Mouse (Mus musculus): ENCODE measurements around the gene Ptpn22. TPM values are rescaled to one million over a fixed set of nuclear protein-coding genes. Genes with fewer than 3 reads are reported as not detected.

Gene Ptpn22
- polyA plus RNA-seq, 1 experiment from 2014 or later, result 0.82 TPM

GRCm38 (mm10) chr3:103915509-103915896 lies 55.9 kb downstream of the Ptpn22 start:
- Histone ChIP-seq H3K27me3 (ENCODE audit: insufficient read depth, low read length) (no peaks in the 10 kb centered on the region), H3K27ac (ENCODE audit: low read length) (no peak overlapping the region), H3K4me3 (ENCODE audit: low read length) (peak overlapping the region; percentile 100), H3K9me3 (ENCODE audit: low read length) (no peaks in the 10 kb centered on the region), H3K4me1 (ENCODE audit: insufficient read depth, low read length) (peaks cover 13% of the 10 kb centered on the region), H3K36me3 (ENCODE audit: insufficient read depth, low read length) (no peaks in the 10 kb centered on the region), H3K9ac (replicated peaks; ENCODE audit: low read length) (peak overlapping the region; percentile 98), H3K4me2 (replicated peaks; ENCODE audit: low read depth, low read length) (peak overlapping the region; percentile 61)
- ATAC-seq (ENCODE audit: low FRiP score, low TSS enrichment), result no peak
- 3% methylated on average over 7 of the region's 7 CpGs for WGBS

DNA sequence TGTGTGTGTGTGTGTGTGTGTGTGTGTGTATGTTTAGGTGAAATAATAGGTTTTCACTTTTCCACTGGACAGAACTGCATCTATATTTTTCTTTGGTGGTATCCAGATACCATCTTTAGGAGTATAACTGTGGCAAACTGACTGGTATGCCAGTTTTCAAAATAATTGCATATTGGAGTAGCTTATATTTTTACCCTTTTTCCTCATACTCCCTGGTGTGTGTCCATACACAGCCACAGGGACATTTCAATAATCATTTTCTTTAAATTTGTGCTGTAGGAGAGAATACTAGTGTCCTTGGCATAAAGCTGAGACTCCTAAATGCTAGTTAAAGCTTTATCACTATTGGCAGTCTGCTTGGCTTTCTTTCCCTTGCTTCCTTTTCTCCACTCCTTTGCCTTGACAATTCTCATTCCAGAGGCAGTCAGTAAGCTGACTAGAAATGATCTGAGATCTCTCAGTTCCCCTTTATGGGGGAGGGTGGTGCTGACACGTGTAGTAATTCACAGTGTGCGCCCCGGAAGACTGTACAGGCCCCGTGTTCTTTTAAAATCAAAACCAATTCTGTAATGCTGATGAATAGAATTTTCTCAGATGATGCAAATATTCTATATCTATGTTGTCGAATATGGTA lies 56.7 kb downstream of the Ptpn22 start:
- peak overlapping the region; percentile 46; the same call in 1 of the 2 replicates for H3K9ac ChIP-seq (replicated peaks; ENCODE audit: low read length)
- no peaks in the 10 kb centered on the region for H3K36me3 ChIP-seq (ENCODE audit: insufficient read depth, low read length)
- H3K27me3 ChIP-seq (ENCODE audit: insufficient read depth, low read length), result no peaks in the 10 kb centered on the region
- no peaks in the 10 kb centered on the region for H3K9me3 ChIP-seq (ENCODE audit: low read length)
- peak overlapping the region; percentile 61 for H3K4me2 ChIP-seq (replicated peaks; ENCODE audit: low read depth, low read length)
- H3K4me3 ChIP-seq (ENCODE audit: low read length), result peak overlapping the region; percentile 16
- H3K4me1 ChIP-seq (ENCODE audit: insufficient read depth, low read length), result peaks cover 13% of the 10 kb centered on the region
- ATAC-seq (ENCODE audit: low FRiP score, low TSS enrichment), result no peak
- H3K27ac ChIP-seq (ENCODE audit: low read length), result no peak overlapping the region
- WGBS, result 28% methylated on average over 5 of the region's 5 CpGs

DNA sequence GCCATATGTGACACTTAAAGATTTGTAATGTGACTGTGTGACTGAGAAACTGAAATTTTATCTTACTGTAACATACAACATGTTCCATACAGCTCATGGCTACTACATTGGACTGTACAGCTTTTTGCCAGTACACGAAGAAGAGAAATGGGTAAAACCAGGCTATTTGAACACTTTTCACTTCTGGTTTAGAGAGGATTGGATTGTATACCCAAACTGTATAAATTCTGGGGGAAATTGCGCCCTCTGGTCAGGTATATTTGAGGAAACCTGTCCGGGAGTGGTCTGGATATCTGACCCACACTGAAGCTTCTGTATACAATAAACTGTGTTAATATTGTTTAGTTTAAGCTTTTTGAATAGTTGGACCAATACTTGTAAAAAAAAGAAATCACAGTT lies 57.2 kb downstream of the Ptpn22 start:
- no peak overlapping the region for H3K27ac ChIP-seq (ENCODE audit: low read length)
- no peaks in the 10 kb centered on the region for H3K36me3 ChIP-seq (ENCODE audit: insufficient read depth, low read length)
- peak overlapping the region; percentile 16 for H3K4me3 ChIP-seq (ENCODE audit: low read length)
- no peak for ATAC-seq (ENCODE audit: low FRiP score, low TSS enrichment)
- no peak overlapping the region for H3K9ac ChIP-seq (replicated peaks; ENCODE audit: low read length)
- WGBS, result 54% methylated on average over 3 of the region's 3 CpGs
- H3K4me1 ChIP-seq (ENCODE audit: insufficient read depth, low read length), result peaks cover 15% of the 10 kb centered on the region
- H3K9me3 ChIP-seq (ENCODE audit: low read length), result no peaks in the 10 kb centered on the region
- H3K27me3 ChIP-seq (ENCODE audit: insufficient read depth, low read length), result no peaks in the 10 kb centered on the region
- peak overlapping the region; percentile 61 for H3K4me2 ChIP-seq (replicated peaks; ENCODE audit: low read depth, low read length)

GRCm38 (mm10) chr3:103920094-103920493 lies 60.5 kb downstream of the Ptpn22 start:
- Histone ChIP-seq H3K9ac (replicated peaks; ENCODE audit: low read length) (no peak overlapping the region), H3K4me3 (ENCODE audit: low read length) (no peak overlapping the region), H3K9me3 (ENCODE audit: low read length) (no peaks in the 10 kb centered on the region), H3K4me1 (ENCODE audit: insufficient read depth, low read length) (peaks cover 25% of the 10 kb centered on the region), H3K36me3 (ENCODE audit: insufficient read depth, low read length) (no peaks in the 10 kb centered on the region), H3K27ac (ENCODE audit: low read length) (no peak overlapping the region), H3K4me2 (replicated peaks; ENCODE audit: low read depth, low read length) (no peak overlapping the region), H3K27me3 (ENCODE audit: insufficient read depth, low read length) (no peaks in the 10 kb centered on the region)
- WGBS, result 94% methylated on average over 1 of the region's 1 CpGs
- ATAC-seq (ENCODE audit: low FRiP score, low TSS enrichment), result no peak

- Histone ChIP-seq H3K4me1 (ENCODE audit: insufficient read depth, low read length) (peaks cover 12% of the 10 kb centered on the region; the same call in 1 of the 2 replicates), H3K27ac (ENCODE audit: low read length) (no peak overlapping the region), H3K9ac (replicated peaks; ENCODE audit: low read length) (no peak overlapping the region), H3K9me3 (ENCODE audit: low read length) (no peaks in the 10 kb centered on the region), H3K27me3 (ENCODE audit: insufficient read depth, low read length) (no peaks in the 10 kb centered on the region), H3K36me3 (ENCODE audit: insufficient read depth, low read length) (0 out of 2 replicates have a peak, but pooled peaks cover 2% of the 10 kb centered on the region), H3K4me2 (replicated peaks; ENCODE audit: low read depth, low read length) (no peak overlapping the region), H3K4me3 (ENCODE audit: low read length) (no peak overlapping the region)
- WGBS, result 67% methylated on average over 3 of the region's 3 CpGs
- ATAC-seq (ENCODE audit: low FRiP score, low TSS enrichment), result no peak
Observed at GRCm38 (mm10) chr3:103925302-103925701, 65.7 kb downstream of the Ptpn22 start.

GRCm38 (mm10) chr3:103927511-103927910 lies 67.9 kb downstream of the Ptpn22 start:
- Histone ChIP-seq H3K9me3 (ENCODE audit: low read length) (no peaks in the 10 kb centered on the region), H3K36me3 (ENCODE audit: insufficient read depth, low read length) (0 out of 2 replicates have a peak, but pooled peaks cover 8% of the 10 kb centered on the region), H3K27ac (ENCODE audit: low read length) (0 out of 2 replicates have a peak overlapping the region, but pooled peaks have one; percentile 38), H3K9ac (replicated peaks; ENCODE audit: low read length) (no peak overlapping the region), H3K4me1 (ENCODE audit: insufficient read depth, low read length) (peaks cover 10% of the 10 kb centered on the region; the same call in 1 of the 2 replicates), H3K4me2 (replicated peaks; ENCODE audit: low read depth, low read length) (no peak overlapping the region), H3K27me3 (ENCODE audit: insufficient read depth, low read length) (no peaks in the 10 kb centered on the region), H3K4me3 (ENCODE audit: low read length) (no peak overlapping the region)
- WGBS, result 55% methylated on average over 6 of the region's 6 CpGs
- no peak for ATAC-seq (ENCODE audit: low FRiP score, low TSS enrichment)

DNA sequence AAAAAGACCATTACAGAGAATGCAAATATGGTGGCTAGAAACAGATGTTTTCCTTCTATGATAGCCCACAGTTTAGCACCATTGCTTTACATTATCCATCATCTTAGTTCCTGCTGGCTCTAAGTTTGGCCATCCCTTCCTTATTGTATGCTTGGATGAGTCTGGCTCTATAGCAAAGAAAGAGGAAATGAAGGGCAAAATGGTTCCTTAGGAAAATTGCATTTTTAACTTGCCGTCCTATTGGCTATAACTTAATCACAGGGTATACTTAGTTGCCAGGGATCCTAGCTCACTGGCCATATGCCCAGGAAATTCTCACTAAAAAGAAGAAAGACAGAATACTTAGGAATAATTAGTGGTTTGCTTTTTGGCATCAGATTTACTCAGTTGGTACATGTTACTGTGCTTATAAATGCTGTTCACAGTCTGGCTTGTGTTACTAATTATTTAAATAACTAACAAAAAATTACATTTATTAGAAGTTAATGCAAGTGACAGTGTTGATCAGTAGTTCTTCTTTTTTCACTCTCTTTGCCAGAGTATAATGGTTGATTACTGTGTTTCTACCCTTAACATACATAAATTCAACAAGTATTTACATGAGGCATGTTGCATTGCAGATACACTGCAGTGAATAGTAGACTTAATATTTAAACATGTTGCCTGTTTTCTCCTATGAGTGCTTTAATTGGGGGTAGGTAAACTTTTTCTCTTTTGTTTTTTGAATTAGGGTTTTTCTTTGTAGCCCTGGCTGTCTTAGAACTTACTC lies 85.4 kb downstream of the Ptpn22 start:
- Histone ChIP-seq H3K4me2 (replicated peaks; ENCODE audit: low read depth, low read length) (no peak overlapping the region), H3K27ac (ENCODE audit: low read length) (no peak overlapping the region), H3K4me3 (ENCODE audit: low read length) (no peak overlapping the region), H3K9me3 (ENCODE audit: low read length) (no peaks in the 10 kb centered on the region; the same call in 1 of the 2 replicates), H3K4me1 (ENCODE audit: insufficient read depth, low read length) (no peaks in the 10 kb centered on the region), H3K36me3 (ENCODE audit: insufficient read depth, low read length) (no peaks in the 10 kb centered on the region; the same call in 1 of the 2 replicates), H3K27me3 (ENCODE audit: insufficient read depth, low read length) (no peaks in the 10 kb centered on the region), H3K9ac (replicated peaks; ENCODE audit: low read length) (no peak overlapping the region)
- WGBS, result 92% methylated on average over 1 of the region's 1 CpGs
- ATAC-seq (ENCODE audit: low FRiP score, low TSS enrichment), result no peak

- no peaks in the 10 kb centered on the region; the same call in 1 of the 2 replicates for H3K36me3 ChIP-seq (ENCODE audit: insufficient read depth, low read length)
- H3K9ac ChIP-seq (replicated peaks; ENCODE audit: low read length), result no peak overlapping the region
- H3K27ac ChIP-seq (ENCODE audit: low read length), result no peak overlapping the region
- H3K27me3 ChIP-seq (ENCODE audit: insufficient read depth, low read length), result no peaks in the 10 kb centered on the region
- no peak overlapping the region for H3K4me2 ChIP-seq (replicated peaks; ENCODE audit: low read depth, low read length)
- no peaks in the 10 kb centered on the region; the same call in 1 of the 2 replicates for H3K9me3 ChIP-seq (ENCODE audit: low read length)
- ATAC-seq (ENCODE audit: low FRiP score, low TSS enrichment), result no peak
- no peaks in the 10 kb centered on the region for H3K4me1 ChIP-seq (ENCODE audit: insufficient read depth, low read length)
- H3K4me3 ChIP-seq (ENCODE audit: low read length), result no peak overlapping the region
- 90% methylated on average over 7 of the region's 7 CpGs for WGBS
Observed at GRCm38 (mm10) chr3:103948666-103949065, 89.1 kb downstream of the Ptpn22 start.

- 92% methylated on average over 3 of the region's 3 CpGs for WGBS
- Histone ChIP-seq H3K9me3 (ENCODE audit: low read length) (no peaks in the 10 kb centered on the region), H3K9ac (replicated peaks; ENCODE audit: low read length) (no peak overlapping the region), H3K4me3 (ENCODE audit: low read length) (no peak overlapping the region), H3K4me2 (replicated peaks; ENCODE audit: low read depth, low read length) (no peak overlapping the region), H3K27me3 (ENCODE audit: insufficient read depth, low read length) (no peaks in the 10 kb centered on the region), H3K27ac (ENCODE audit: low read length) (no peak overlapping the region), H3K36me3 (ENCODE audit: insufficient read depth, low read length) (peaks cover 12% of the 10 kb centered on the region), H3K4me1 (ENCODE audit: insufficient read depth, low read length) (no peaks in the 10 kb centered on the region)
- ATAC-seq (ENCODE audit: low FRiP score, low TSS enrichment), result no peak
Observed at GRCm38 (mm10) chr3:103960622-103961021, 101.0 kb downstream of the Ptpn22 start.
